ENCODE assay signal across 16 mouse cellular contexts in genomic region chr9:109118106-109118505, GRCm38 (mm10). TPM values are rescaled to one million over a fixed set of nuclear protein-coding genes. Genes with fewer than 3 reads are reported as not detected.
A peak's percentile ranks its signal among the peaks of the same experiment; 100 is the strongest.
DNase-seq lines count a peak whose midpoint lies in the region; ATAC-seq and TF ChIP-seq lines count a peak whose summit lies in the region.
"Had no signal": no experiment of that assay in that cellular context is flagged by ENCODE, and none has a peak within 500 bp of the region (broad histone marks: within the 10 kb centered on the region; RNA-seq: fewer than 3 reads in every experiment).

No protein-coding gene starts in this region.

- H3K9ac ChIP-seq in lung, embryonic 16.5 days (ENCODE audit: low read length): no peak overlapping the region
- H3K9ac ChIP-seq: hindbrain, embryonic 14.5 days; limb, embryonic 12.5 days had no signal

- H3K4me3 ChIP-seq in gastrocnemius, adult 2 months: no peak overlapping the region
- no peak overlapping the region for H3K4me3 ChIP-seq in bone marrow macrophage, adult 2 months (ENCODE audit: insufficient read depth, low read length)
- H3K4me3 ChIP-seq in lung, embryonic 16.5 days (ENCODE audit: low read length): no peak overlapping the region
- H3K4me3 ChIP-seq: limb, embryonic 12.5 days had no signal

- intact Hi-C loops in gastrocnemius, adult 2 months (cut with DNase I): no loop called here
- intact Hi-C loops in left cerebral cortex, postnatal 25 days (cut with DNase I): no loop called here

- H3K9me3 ChIP-seq in lung, embryonic 16.5 days (ENCODE audit: control insufficient read depth, low read length): no peaks in the 10 kb centered on the region
- H3K9me3 ChIP-seq: limb, embryonic 12.5 days had no signal

- no peak overlapping the region for H3K4me2 ChIP-seq in lung, embryonic 16.5 days (ENCODE audit: low read depth, low read length)
- H3K4me2 ChIP-seq: hindbrain, embryonic 14.5 days; limb, embryonic 12.5 days had no signal

- peak overlapping the region; percentile 48; the same call in 1 of the 2 replicates for H3K27ac ChIP-seq in gastrocnemius, adult 2 months
- H3K27ac ChIP-seq in bone marrow macrophage, adult 2 months (ENCODE audit: insufficient read depth, low read depth, low read length): peak overlapping the region; percentile 39
- H3K27ac ChIP-seq in lung, embryonic 16.5 days (ENCODE audit: low read length): no peak overlapping the region
- H3K27ac ChIP-seq: hindbrain, embryonic 14.5 days; limb, embryonic 12.5 days had no signal

- DNase-seq in gastrocnemius, adult 2 months: no peak
- DNase-seq in gastrocnemius, postnatal 4 days (ENCODE audit: low spot score in 2 of 2): no peak
- peak; percentile 23 for DNase-seq in kidney, postnatal 10 days
- no peak for DNase-seq in kidney, adult 8-10 months
- no peak for DNase-seq in left cerebral cortex, postnatal 25 days (ENCODE audit: low spot score in 2 of 2)
- DNase-seq: cerebellum, adult 11-12 months; embryo, embryonic 11 days had no signal

- peak; percentile 32; the same call in 1 of the 2 replicates for ATAC-seq in lung, embryonic 16.5 days (ENCODE audit: low read depth)
- no peak for ATAC-seq in monocyte, adult 5-6 weeks (replicated peaks; ENCODE audit: insufficient number of reproducible peaks, low FRiP score, low TSS enrichment, poor library complexity, severe bottlenecking)
- ATAC-seq: midbrain, embryonic 16.5 days had no signal

- H3K4me1 ChIP-seq in bone marrow macrophage, adult 2 months (ENCODE audit: control insufficient read depth, insufficient read depth, low read length): peaks cover 28% of the 10 kb centered on the region
- no peaks in the 10 kb centered on the region; the same call in 1 of the 2 replicates for H3K4me1 ChIP-seq in lung, embryonic 16.5 days (replicated peaks; ENCODE audit: control insufficient read depth, insufficient read depth, low read length)

- H3K27me3 ChIP-seq in lung, embryonic 16.5 days (ENCODE audit: control insufficient read depth, insufficient read depth, low read depth, low read length): no peaks in the 10 kb centered on the region
- H3K27me3 ChIP-seq: limb, embryonic 12.5 days had no signal

- no peak for TF ChIP-seq CTCF in gastrocnemius, adult 2 months (IDR thresholded peaks at IDR 0.05)
- no peak for TF ChIP-seq CTCF in bone marrow macrophage, adult 2 months (IDR thresholded peaks at IDR 0.05; ENCODE audit: low read depth, low read length)

- TF ChIP-seq POLR2A in bone marrow macrophage, adult 2 months (IDR thresholded peaks at IDR 0.05; ENCODE audit: borderline replicate concordance, low read depth, low read length): no peak

- H3K36me3 ChIP-seq in lung, embryonic 16.5 days (ENCODE audit: control insufficient read depth, insufficient read depth, low read length): peaks cover 34% of the 10 kb centered on the region

- 82% methylated on average over 4 of the region's 4 CpGs for WGBS in lung, embryonic 16.5 days

RNA-seq across cellular contexts. Expression of gene Plxnb1, which starts 22.9 kb away (rescaled TPM):
- 1 to 10 TPM in 1 of 2 experiments, under 1 TPM in 1; 0.54 to 1.1 TPM for total RNA-seq in gastrocnemius, adult 2 months (2021)
- 1 to 10 TPM; 8.4 to 9.8 TPM for total RNA-seq in gastrocnemius, postnatal 4 days (2021)
- polyA plus RNA-seq in bone marrow macrophage, adult 2 months (2012; ENCODE audit: insufficient read depth, insufficient read length, missing spikeins): not detected in 2 replicates
- 17.4 and 18.6 TPM in 2 replicates for polyA plus RNA-seq in lung, embryonic 16.5 days (2015; fragmentation: Nextera tagmentation; extraction: Ambion mirVana)
- total RNA-seq in monocyte, adult 5-6 weeks (2017): 0.32 to 5.5 TPM (median 0.78 TPM) in 3 replicates
- 10 to 100 TPM; 66.3 to 69.9 TPM for total RNA-seq in left cerebral cortex, postnatal 25 days (2021)

RNA-seq across cellular contexts. Expression of gene Tma7, which starts 35.7 kb away (rescaled TPM):
- total RNA-seq in gastrocnemius, adult 2 months (2021): 100 to 1,000 TPM; 316 to 321 TPM
- total RNA-seq in gastrocnemius, postnatal 4 days (2021): 100 to 1,000 TPM; 186 to 241 TPM
- polyA plus RNA-seq in bone marrow macrophage, adult 2 months (2012; ENCODE audit: insufficient read depth, insufficient read length, missing spikeins): 299 and 308 TPM in 2 replicates
- 524 and 545 TPM in 2 replicates for polyA plus RNA-seq in lung, embryonic 16.5 days (2015; fragmentation: Nextera tagmentation; extraction: Ambion mirVana)
- 155 to 237 TPM (median 205 TPM) in 3 replicates for total RNA-seq in monocyte, adult 5-6 weeks (2017)
- total RNA-seq in left cerebral cortex, postnatal 25 days (2021): 100 to 1,000 TPM; 365 to 371 TPM

RNA-seq across cellular contexts. Expression of gene Ccdc51, which starts 35.8 kb away (rescaled TPM):
- 1 to 10 TPM; 6.5 to 7.9 TPM for total RNA-seq in gastrocnemius, adult 2 months (2021)
- total RNA-seq in gastrocnemius, postnatal 4 days (2021): 1 to 10 TPM; 8.6 to 9.1 TPM
- polyA plus RNA-seq in bone marrow macrophage, adult 2 months (2012; ENCODE audit: insufficient read depth, insufficient read length, missing spikeins): 6.4 and 8.8 TPM in 2 replicates
- polyA plus RNA-seq in lung, embryonic 16.5 days (2015; fragmentation: Nextera tagmentation; extraction: Ambion mirVana): 11.2 and 13.1 TPM in 2 replicates
- total RNA-seq in monocyte, adult 5-6 weeks (2017): 3.6 to 10.0 TPM (median 9.5 TPM) in 3 replicates
- 1 to 10 TPM; 7.2 to 8.0 TPM for total RNA-seq in left cerebral cortex, postnatal 25 days (2021)

RNA-seq across cellular contexts. Expression of gene Fbxw21, which starts 43.7 kb away (rescaled TPM):
- total RNA-seq in gastrocnemius, adult 2 months (2021): not detected
- not detected for total RNA-seq in gastrocnemius, postnatal 4 days (2021)
- polyA plus RNA-seq in bone marrow macrophage, adult 2 months (2012; ENCODE audit: insufficient read depth, insufficient read length, missing spikeins): not detected in 2 replicates
- not detected in 2 replicates for polyA plus RNA-seq in lung, embryonic 16.5 days (2015; fragmentation: Nextera tagmentation; extraction: Ambion mirVana)
- total RNA-seq in monocyte, adult 5-6 weeks (2017): not detected in 3 replicates
- not detected for total RNA-seq in left cerebral cortex, postnatal 25 days (2021)
- total RNA-seq: adrenal gland, adult 18-20 months; layer of hippocampus, adult 8-10 months had no signal
- polyA plus RNA-seq: C2C12; hindbrain, embryonic 14.5 days; limb, embryonic 12.5 days; midbrain, embryonic 16.5 days had no signal

RNA-seq across cellular contexts. Expression of gene Atrip, which starts 44.2 kb away (rescaled TPM):
- 1 to 10 TPM; 8.0 to 8.5 TPM for total RNA-seq in gastrocnemius, adult 2 months (2021)
- total RNA-seq in gastrocnemius, postnatal 4 days (2021): 10 to 100 TPM; 10.4 to 13.5 TPM
- polyA plus RNA-seq in bone marrow macrophage, adult 2 months (2012; ENCODE audit: insufficient read depth, insufficient read length, missing spikeins): 7.2 and 9.9 TPM in 2 replicates
- 22.8 and 24.7 TPM in 2 replicates for polyA plus RNA-seq in lung, embryonic 16.5 days (2015; fragmentation: Nextera tagmentation; extraction: Ambion mirVana)
- 11.1 to 17.6 TPM (median 15.7 TPM) in 3 replicates for total RNA-seq in monocyte, adult 5-6 weeks (2017)
- 10 to 100 TPM; 25.8 to 28.5 TPM for total RNA-seq in left cerebral cortex, postnatal 25 days (2021)

Comparison
In these comparisons a context has a peak if more than half of its experiments do, and no peak if none do; other contexts are left out.
1. RNA of gene Plxnb1, which starts 22.9 kb away (total RNA-seq): 66.3 to 69.9 TPM in left cerebral cortex, postnatal 25 days; 8.4 to 9.8 TPM in gastrocnemius, postnatal 4 days, 0.32 to 5.5 TPM in monocyte, adult 5-6 weeks and 0.54 to 1.1 TPM in gastrocnemius, adult 2 months; every median in the first group is over 4 times any median in the second.